Mouse (Mus musculus) heart, postnatal 0 days (tissue): ENCODE measurements at regions not wholly inside any gene's neighbourhood (a gene's known extent, or its start where the extent isn't known, plus 50 kb on each side); places are given as distances from the start of the nearest gene placed in this dataset.

Experiments
- CTCF ChIP-seq: IDR thresholded peaks from 2 replicates; pipeline ENCODE4 v1.5.1; 2016; ENCODE audit warnings: antibody characterized with exemption, control low read depth, low read depth
- EP300 ChIP-seq: IDR thresholded peaks from 2 replicates; pipeline ENCODE4 v1.6.1; 2016; ENCODE audit warnings: antibody characterized with exemption, low read depth

DNA sequence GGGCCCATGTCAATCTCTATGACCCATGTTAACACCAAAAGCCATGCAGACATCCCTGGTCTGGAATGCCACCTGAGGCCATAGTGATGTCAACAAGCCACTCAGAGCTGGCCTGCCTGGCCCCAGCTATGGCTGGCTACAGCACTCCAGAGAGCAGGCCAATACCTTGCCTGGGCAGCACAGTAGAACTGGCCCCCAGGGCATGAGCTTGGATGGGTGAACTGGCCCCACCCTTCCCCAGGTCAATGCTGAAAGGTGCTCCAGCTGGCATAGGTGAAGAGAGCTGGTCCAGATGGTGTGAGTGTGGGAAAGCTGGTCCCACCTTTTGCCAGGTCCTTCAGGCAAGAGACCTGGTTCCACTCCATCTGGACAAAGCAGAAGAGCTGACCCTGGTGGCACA is 132.2 kb downstream of the Nfkbiz start:
- TF ChIP-seq EP300 (no peak), CTCF (no peak)
